Mouse (Mus musculus) ES-E14 (cell line): ENCODE results near the gene Lmod2. TPM values are rescaled to one million over a fixed set of nuclear protein-coding genes. Genes with fewer than 3 reads are reported as not detected.

Experiments
- DNase-seq: peaks from one replicate; pipeline ENCODE4 v3.0.0-alpha.2; 2013; ENCODE audit warnings: low read depth, low spot score
- H3K27ac ChIP-seq: 2 replicates; pipeline ENCODE4 v1.5.1; 2012; ENCODE audit warnings: low read depth, mild to moderate bottlenecking, low read length, moderate library complexity, mixed read lengths; ENCODE audit not compliant: poor library complexity, insufficient read depth, severe bottlenecking
- H3K36me3 ChIP-seq: 2 replicates; pipeline ENCODE4 v1.6.1; 2012; ENCODE audit warnings: mild to moderate bottlenecking, low read length, moderate library complexity, mixed read lengths; ENCODE audit not compliant: control insufficient read depth, poor library complexity, insufficient read depth, severe bottlenecking
- H3K4me1 ChIP-seq, 2 experiments: fragments of 150-350 bp in 1 of 2; sonication (generic) in 1 of 2; 2 replicates each; pipeline ENCODE4 v1.6.1; 2012; ENCODE audit warnings: low read length in 2 of 2, mild to moderate bottlenecking in 1 of 2, mixed read lengths in 1 of 2; ENCODE audit not compliant: control insufficient read depth in 2 of 2, insufficient read depth in 2 of 2, poor library complexity in 1 of 2
- H3K4me3 ChIP-seq, 2 experiments: fragments of 150-350 bp in 1 of 2; sonication (generic) in 1 of 2; 2 replicates each; pipeline ENCODE4 v1.5.1; 2012; ENCODE audit warnings: low read length in 2 of 2, low read depth in 1 of 2, mild to moderate bottlenecking in 1 of 2, mixed read lengths in 1 of 2; ENCODE audit not compliant: insufficient read depth in 1 of 2, poor library complexity in 1 of 2, severe bottlenecking in 1 of 2
- H3K9ac ChIP-seq: 2 replicates; pipeline ENCODE4 v1.6.1; 2012; ENCODE audit warnings: low read depth, mild to moderate bottlenecking, low read length, mixed read lengths; ENCODE audit not compliant: poor library complexity, insufficient read depth, severe bottlenecking
- H3K9me3 ChIP-seq: fragments of 150-350 bp; sonication (generic); 2 replicates; pipeline ENCODE4 v1.6.1; 2012; ENCODE audit warnings: low read depth, mild to moderate bottlenecking, low read length; ENCODE audit not compliant: control insufficient read depth, insufficient read depth
- CHD2 ChIP-seq: IDR thresholded peaks from 2 replicates; pipeline ENCODE4 v1.6.1; 2014; ENCODE audit warnings: mild to moderate bottlenecking, low read depth, low read length, inconsistent platforms
- HCFC1 ChIP-seq: IDR thresholded peaks from 2 replicates; pipeline ENCODE4 v1.6.1; 2012; ENCODE audit warnings: low read length, inconsistent platforms, borderline replicate concordance; ENCODE audit not compliant: insufficient read depth
- MAFK ChIP-seq: IDR thresholded peaks from 2 replicates; pipeline ENCODE4 v1.6.1; 2014; ENCODE audit warnings: mild to moderate bottlenecking, low read depth, low read length, inconsistent platforms; ENCODE audit not compliant: insufficient read depth
- ZC3H11A ChIP-seq: IDR thresholded peaks from 2 replicates; pipeline ENCODE4 v1.6.1; 2012; ENCODE audit warnings: low read depth, mild to moderate bottlenecking, inconsistent platforms, low read length, borderline replicate concordance
- ZNF384 ChIP-seq: IDR thresholded peaks from 2 replicates; pipeline ENCODE4 v1.6.1; 2012; ENCODE audit warnings: low read depth, low read length, inconsistent platforms
- in situ Hi-C, 2 experiments: fragments of 600-800 bp; cut with MboI; formaldehyde crosslinking; loops; one replicate each; pipeline ENCODE4 v1.15.1; 2025; ENCODE audit warnings: low sequenced_read_pairs in 2 of 2, inconsistent platforms in 1 of 2; ENCODE audit not compliant: unreplicated experiment in 2 of 2
- total RNA-seq: library from RNA; depleted of rRNA; stranded (reverse); fragments of 300-350 nt; gene quantifications from 2 replicates; pipeline ENCODE4 v1.2.3, GENCODE M21; 2012

The Lmod2 gene
- total RNA-seq, 1 experiment = not detected

GRCm38 (mm10) chr6:24571126-24571525 is 26.4 kb upstream of the Lmod2 start:
- in situ Hi-C loops = no loop called here
- Histone ChIP-seq H3K9ac (no peak overlapping the region), H3K36me3 (no peaks in the 10 kb centered on the region), H3K27ac (no peak overlapping the region), H3K9me3 (no peaks in the 10 kb centered on the region), H3K4me1 (no peaks in the 10 kb centered on the region), H3K4me3 (no peak overlapping the region)
- no peak for DNase-seq
- no peak for TF ChIP-seq ZNF384
- no peak for TF ChIP-seq MAFK
- no peak for TF ChIP-seq CHD2
- no peak for TF ChIP-seq HCFC1
- TF ChIP-seq ZC3H11A = no peak

DNA sequence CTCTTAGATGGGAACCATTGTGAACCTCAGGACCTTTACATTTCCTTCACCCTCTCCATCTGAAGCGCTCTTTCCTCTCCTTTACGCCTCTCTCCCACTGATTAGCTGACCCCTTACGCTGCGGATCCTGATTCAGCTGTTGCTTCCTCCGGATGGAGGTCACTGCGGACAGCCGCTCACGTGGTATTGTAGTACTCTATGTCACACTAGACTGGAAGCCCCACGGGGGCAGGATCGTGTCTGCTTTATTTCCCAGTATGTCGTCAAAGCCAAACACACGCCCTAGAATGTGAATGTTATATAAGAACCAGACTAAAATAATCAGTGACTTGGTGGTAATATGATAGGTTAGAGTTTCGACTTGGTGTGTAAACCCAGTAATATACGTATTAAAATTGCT is 25.1 kb upstream of the Lmod2 start:
- TF ChIP-seq ZC3H11A = no peak
- no peak for TF ChIP-seq MAFK
- TF ChIP-seq CHD2 = no peak
- no peak for TF ChIP-seq HCFC1
- no peak for TF ChIP-seq ZNF384
- Histone ChIP-seq H3K4me3 (no peak overlapping the region), H3K9ac (no peak overlapping the region), H3K4me1 (no peaks in the 10 kb centered on the region), H3K9me3 (no peaks in the 10 kb centered on the region), H3K27ac (no peak overlapping the region), H3K36me3 (no peaks in the 10 kb centered on the region)
- no peak for DNase-seq
- in situ Hi-C loops = no loop called here

DNA sequence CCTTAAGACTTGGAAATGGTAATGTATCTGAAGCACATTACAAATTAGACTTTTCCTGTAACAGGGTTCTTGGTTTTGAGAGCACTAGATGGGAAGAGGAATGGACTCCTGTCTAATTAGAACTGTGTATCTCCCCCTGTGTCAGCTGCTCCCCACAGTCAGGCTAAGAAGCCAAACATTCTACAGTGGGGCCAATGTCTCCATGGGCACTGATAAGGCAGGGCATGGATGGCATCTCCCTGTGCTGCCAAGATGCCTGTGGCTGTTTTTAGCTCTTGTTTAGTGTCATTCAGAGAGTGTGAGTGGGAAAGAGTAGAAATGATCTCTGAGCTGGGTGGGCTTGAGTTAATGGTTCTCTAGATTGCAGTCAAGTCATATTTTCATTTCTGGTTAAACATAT is 24.2 kb upstream of the Lmod2 start:
- no peaks in the 10 kb centered on the region for H3K36me3 ChIP-seq
- in situ Hi-C loops = no loop called here
- DNase-seq = no peak
- no peaks in the 10 kb centered on the region for H3K4me1 ChIP-seq
- H3K9me3 ChIP-seq = no peaks in the 10 kb centered on the region
- H3K27ac ChIP-seq = no peak overlapping the region
- no peak for TF ChIP-seq CHD2
- TF ChIP-seq HCFC1 = no peak
- TF ChIP-seq ZNF384 = no peak
- TF ChIP-seq ZC3H11A = no peak
- no peak for TF ChIP-seq MAFK
- H3K9ac ChIP-seq = no peak overlapping the region
- no peak overlapping the region for H3K4me3 ChIP-seq

DNA sequence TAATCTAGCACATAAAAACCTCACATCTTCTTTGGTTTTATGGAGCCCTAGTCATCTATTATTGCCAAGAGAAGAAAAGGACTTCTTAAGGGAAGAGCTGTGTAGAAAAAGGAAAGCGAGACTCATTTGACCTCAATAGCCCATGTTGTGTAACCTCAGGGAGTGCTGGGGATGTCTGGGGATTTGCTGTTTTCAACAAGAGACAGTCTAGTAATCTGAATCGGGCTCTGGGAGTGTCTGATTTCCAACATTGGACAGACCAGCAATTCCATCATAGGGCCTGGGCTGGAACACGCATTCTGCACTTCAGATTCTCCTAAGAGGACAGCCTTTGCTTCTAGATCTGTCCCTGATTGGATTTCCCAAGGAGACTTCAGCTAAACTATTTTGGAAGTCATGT is 14.1 kb upstream of the Lmod2 start:
- H3K4me1 ChIP-seq = no peaks in the 10 kb centered on the region
- in situ Hi-C loops = no loop called here
- no peak overlapping the region for H3K9ac ChIP-seq
- no peak overlapping the region for H3K4me3 ChIP-seq
- no peaks in the 10 kb centered on the region for H3K9me3 ChIP-seq
- TF ChIP-seq ZNF384 (no peak), ZC3H11A (no peak), MAFK (no peak), CHD2 (no peak)
- DNase-seq = no peak
- H3K36me3 ChIP-seq = no peaks in the 10 kb centered on the region
- H3K27ac ChIP-seq = no peak overlapping the region

GRCm38 (mm10) chr6:24585431-24586310 is 11.9 kb upstream of the Lmod2 start:
- in situ Hi-C loops = no loop called here
- Histone ChIP-seq H3K9ac (no peak overlapping the region), H3K27ac (no peak overlapping the region), H3K9me3 (no peaks in the 10 kb centered on the region), H3K36me3 (no peaks in the 10 kb centered on the region), H3K4me1 (no peaks in the 10 kb centered on the region), H3K4me3 (no peak overlapping the region)
- no peak for TF ChIP-seq ZNF384
- TF ChIP-seq HCFC1 = no peak
- TF ChIP-seq MAFK = no peak
- no peak for TF ChIP-seq CHD2
- TF ChIP-seq ZC3H11A = no peak
- DNase-seq = no peak
